Mouse (Mus musculus): ENCODE measurements around the gene Hsbp1. TPM values are rescaled to one million over a fixed set of nuclear protein-coding genes. Genes with fewer than 3 reads are reported as not detected.
A peak's percentile ranks its signal among the peaks of the same experiment; 100 is the strongest.
"Not testable (repeated sequence)": the region's sequence is repeated elsewhere in the genome, so short reads cannot be mapped to it uniquely, and the experiment has no call there.

The Hsbp1 gene
- polyA plus RNA-seq, 1 experiment from 2014 or later: 333 TPM

DNA sequence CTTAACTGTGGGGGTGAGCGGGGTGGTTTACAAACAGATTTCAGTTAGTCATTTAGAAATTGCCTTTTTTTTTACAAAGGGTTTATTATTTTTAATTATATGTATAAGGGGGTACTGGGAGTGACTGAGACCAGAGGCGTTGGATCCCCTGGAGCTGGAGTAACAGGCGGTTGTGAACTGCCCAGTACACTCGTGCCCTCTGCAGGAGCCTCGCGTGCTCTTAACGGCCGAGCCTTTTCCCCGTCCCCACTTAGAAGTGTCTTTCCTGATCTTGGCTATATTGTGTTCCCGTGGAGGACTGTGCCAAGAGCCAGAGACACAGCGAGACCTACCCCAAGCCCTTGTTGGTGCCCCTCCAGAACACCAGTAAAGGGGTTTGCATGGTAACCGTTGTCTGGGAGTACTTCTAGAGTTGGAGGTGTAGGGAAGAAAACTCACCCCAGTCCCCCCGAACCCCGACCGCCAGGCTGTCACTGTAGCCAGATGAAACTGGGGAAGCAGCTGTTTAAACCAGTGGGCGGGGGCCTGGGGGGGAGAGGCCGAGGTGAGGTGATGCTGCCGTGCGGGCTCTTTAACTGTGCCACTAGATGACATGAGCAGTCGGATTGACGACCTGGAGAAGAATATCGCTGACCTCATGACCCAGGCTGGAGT, 868 bp downstream of the Hsbp1 start:
- no peak overlapping the region for H3K27ac ChIP-seq (ENCODE audit: low read length)
- ATAC-seq (ENCODE audit: insufficient number of reproducible peaks, insufficient read depth, low FRiP score, low read depth): no peak

GRCm38 (mm10) chr8:119345683-119346075, 1.4 kb downstream of the Hsbp1 start:
- 86% methylated on average over 15 of the region's 15 CpGs for WGBS
- H3K4me3 ChIP-seq (ENCODE audit: low read depth, low read length): 0 out of 2 replicates have a peak overlapping the region, but pooled peaks have one; percentile 98

More for the DNA sequence above, 868 bp downstream of the Hsbp1 start:
- Histone ChIP-seq H3K4me3 (ENCODE audit: low read depth, low read length) (peak overlapping the region; percentile 98), H3K4me1 (ENCODE audit: control insufficient read depth, insufficient read depth, low read length) (peaks cover 6% of the 10 kb centered on the region), H3K4me2 (replicated peaks; ENCODE audit: low read depth, low read length) (peak overlapping the region; percentile 63), H3K36me3 (ENCODE audit: control insufficient read depth, insufficient read depth, low read length) (peaks cover 32% of the 10 kb centered on the region), H3K27me3 (ENCODE audit: control insufficient read depth, insufficient read depth, low read length) (no peaks in the 10 kb centered on the region), H3K9me3 (ENCODE audit: control insufficient read depth, low read depth, low read length) (no peaks in the 10 kb centered on the region; the same call in 1 of the 2 replicates), H3K9ac (replicated peaks; ENCODE audit: low read depth, low read length) (peak overlapping the region; percentile 95)
- WGBS: 56% methylated on average over 22 of the region's 22 CpGs

GRCm38 (mm10) chr8:119351647-119352046, 7.4 kb downstream of the Hsbp1 start:
- 90% methylated on average over 19 of the region's 19 CpGs for WGBS
- ATAC-seq (ENCODE audit: insufficient number of reproducible peaks, insufficient read depth, low FRiP score, low read depth): no peak
- Histone ChIP-seq H3K4me2 (replicated peaks; ENCODE audit: low read depth, low read length) (no peak overlapping the region), H3K36me3 (ENCODE audit: control insufficient read depth, insufficient read depth, low read length) (peaks cover 29% of the 10 kb centered on the region), H3K4me3 (ENCODE audit: low read depth, low read length) (no peak overlapping the region), H3K27ac (ENCODE audit: low read length) (no peak overlapping the region), H3K27me3 (ENCODE audit: control insufficient read depth, insufficient read depth, low read length) (no peaks in the 10 kb centered on the region), H3K9ac (replicated peaks; ENCODE audit: low read depth, low read length) (no peak overlapping the region), H3K9me3 (ENCODE audit: control insufficient read depth, low read depth, low read length) (no peaks in the 10 kb centered on the region), H3K4me1 (ENCODE audit: control insufficient read depth, insufficient read depth, low read length) (no peaks in the 10 kb centered on the region)

More at GRCm38 (mm10) chr8:119345683-119346075, 1.4 kb downstream of the Hsbp1 start:
- Histone ChIP-seq H3K27ac (ENCODE audit: low read length) (no peak overlapping the region), H3K27me3 (ENCODE audit: control insufficient read depth, insufficient read depth, low read length) (no peaks in the 10 kb centered on the region), H3K9ac (replicated peaks; ENCODE audit: low read depth, low read length) (no peak overlapping the region), H3K9me3 (ENCODE audit: control insufficient read depth, low read depth, low read length) (no peaks in the 10 kb centered on the region; the same call in 1 of the 2 replicates), H3K36me3 (ENCODE audit: control insufficient read depth, insufficient read depth, low read length) (peaks cover 32% of the 10 kb centered on the region), H3K4me1 (ENCODE audit: control insufficient read depth, insufficient read depth, low read length) (peaks cover 6% of the 10 kb centered on the region), H3K4me2 (replicated peaks; ENCODE audit: low read depth, low read length) (peak overlapping the region; percentile 63)
- no peak for ATAC-seq (ENCODE audit: insufficient number of reproducible peaks, insufficient read depth, low FRiP score, low read depth)

GRCm38 (mm10) chr8:119352977-119353658, 8.8 kb downstream of the Hsbp1 start:
- peaks cover 14% of the 10 kb centered on the region for H3K36me3 ChIP-seq (ENCODE audit: control insufficient read depth, insufficient read depth, low read length)
- no peaks in the 10 kb centered on the region for H3K4me1 ChIP-seq (ENCODE audit: control insufficient read depth, insufficient read depth, low read length)
- WGBS: 77% methylated on average over 10 of the region's 10 CpGs
- no peak overlapping the region for H3K9ac ChIP-seq (replicated peaks; ENCODE audit: low read depth, low read length)
- no peak for ATAC-seq (ENCODE audit: insufficient number of reproducible peaks, insufficient read depth, low FRiP score, low read depth)
- no peak overlapping the region for H3K4me2 ChIP-seq (replicated peaks; ENCODE audit: low read depth, low read length)
- H3K27ac ChIP-seq (ENCODE audit: low read length): no peak overlapping the region
- H3K27me3 ChIP-seq (ENCODE audit: control insufficient read depth, insufficient read depth, low read length): no peaks in the 10 kb centered on the region
- H3K9me3 ChIP-seq (ENCODE audit: control insufficient read depth, low read depth, low read length): no peaks in the 10 kb centered on the region
- no peak overlapping the region for H3K4me3 ChIP-seq (ENCODE audit: low read depth, low read length)

DNA sequence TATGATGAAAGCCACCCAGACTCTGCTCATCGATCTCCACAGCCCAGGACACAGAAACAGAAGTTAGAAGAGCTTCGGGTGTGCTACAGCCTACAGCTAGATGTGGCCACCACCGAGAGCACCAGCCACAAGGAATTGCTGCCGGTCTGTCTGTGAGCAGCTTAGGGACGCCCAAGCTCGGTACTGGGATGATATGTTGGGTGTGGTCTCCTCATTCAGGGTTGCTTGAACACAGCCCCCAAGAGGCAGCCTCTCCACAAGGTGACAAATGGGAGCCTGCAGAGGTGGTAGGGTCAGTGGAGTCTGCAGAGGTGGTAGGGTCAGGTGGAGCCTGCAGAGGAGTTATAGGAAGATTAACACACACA, 9.4 kb downstream of the Hsbp1 start:
- no peak for ATAC-seq (ENCODE audit: insufficient number of reproducible peaks, insufficient read depth, low FRiP score, low read depth)
- H3K9me3 ChIP-seq (ENCODE audit: control insufficient read depth, low read depth, low read length): no peaks in the 10 kb centered on the region
- peaks cover 9% of the 10 kb centered on the region for H3K36me3 ChIP-seq (ENCODE audit: control insufficient read depth, insufficient read depth, low read length)
- H3K4me2 ChIP-seq (replicated peaks; ENCODE audit: low read depth, low read length): no peak overlapping the region
- no peak overlapping the region for H3K27ac ChIP-seq (ENCODE audit: low read length)
- no peaks in the 10 kb centered on the region for H3K27me3 ChIP-seq (ENCODE audit: control insufficient read depth, insufficient read depth, low read length)
- no peak overlapping the region for H3K4me3 ChIP-seq (ENCODE audit: low read depth, low read length)
- WGBS: 73% methylated on average over 6 of the region's 6 CpGs
- H3K9ac ChIP-seq (replicated peaks; ENCODE audit: low read depth, low read length): no peak overlapping the region
- H3K4me1 ChIP-seq (ENCODE audit: control insufficient read depth, insufficient read depth, low read length): no peaks in the 10 kb centered on the region

- H3K4me1 ChIP-seq (ENCODE audit: control insufficient read depth, insufficient read depth, low read length); H3K27ac ChIP-seq (ENCODE audit: low read length); H3K4me2 ChIP-seq (replicated peaks; ENCODE audit: low read depth, low read length); ATAC-seq (ENCODE audit: insufficient number of reproducible peaks, insufficient read depth, low FRiP score, low read depth); H3K36me3 ChIP-seq (ENCODE audit: control insufficient read depth, insufficient read depth, low read length); H3K4me3 ChIP-seq (ENCODE audit: low read depth, low read length); H3K9ac ChIP-seq (replicated peaks; ENCODE audit: low read depth, low read length); H3K27me3 ChIP-seq (ENCODE audit: control insufficient read depth, insufficient read depth, low read length); H3K9me3 ChIP-seq (ENCODE audit: control insufficient read depth, low read depth, low read length): not testable (repeated sequence)
- 73% methylated on average over 5 of the region's 5 CpGs for WGBS
Observed at GRCm38 (mm10) chr8:119356631-119357030, 12.3 kb downstream of the Hsbp1 start.

GRCm38 (mm10) chr8:119358175-119358574, 13.9 kb downstream of the Hsbp1 start:
- Histone ChIP-seq H3K9me3 (ENCODE audit: control insufficient read depth, low read depth, low read length) (no peaks in the 10 kb centered on the region), H3K4me2 (replicated peaks; ENCODE audit: low read depth, low read length) (no peak overlapping the region), H3K9ac (replicated peaks; ENCODE audit: low read depth, low read length) (no peak overlapping the region), H3K4me3 (ENCODE audit: low read depth, low read length) (no peak overlapping the region), H3K36me3 (ENCODE audit: control insufficient read depth, insufficient read depth, low read length) (no peaks in the 10 kb centered on the region), H3K27ac (ENCODE audit: low read length) (no peak overlapping the region), H3K27me3 (ENCODE audit: control insufficient read depth, insufficient read depth, low read length) (no peaks in the 10 kb centered on the region), H3K4me1 (ENCODE audit: control insufficient read depth, insufficient read depth, low read length) (0 out of 2 replicates have a peak, but pooled peaks cover 3% of the 10 kb centered on the region)
- 72% methylated on average over 7 of the region's 7 CpGs for WGBS
- no peak for ATAC-seq (ENCODE audit: insufficient number of reproducible peaks, insufficient read depth, low FRiP score, low read depth)

- Histone ChIP-seq H3K27ac (ENCODE audit: low read length) (no peak overlapping the region), H3K4me2 (replicated peaks; ENCODE audit: low read depth, low read length) (no peak overlapping the region), H3K4me3 (ENCODE audit: low read depth, low read length) (no peak overlapping the region), H3K4me1 (ENCODE audit: control insufficient read depth, insufficient read depth, low read length) (0 out of 2 replicates have a peak, but pooled peaks cover 3% of the 10 kb centered on the region), H3K36me3 (ENCODE audit: control insufficient read depth, insufficient read depth, low read length) (no peaks in the 10 kb centered on the region), H3K9me3 (ENCODE audit: control insufficient read depth, low read depth, low read length) (no peaks in the 10 kb centered on the region), H3K9ac (replicated peaks; ENCODE audit: low read depth, low read length) (no peak overlapping the region), H3K27me3 (ENCODE audit: control insufficient read depth, insufficient read depth, low read length) (no peaks in the 10 kb centered on the region)
- ATAC-seq (ENCODE audit: insufficient number of reproducible peaks, insufficient read depth, low FRiP score, low read depth): no peak
- 33% methylated on average over 14 of the region's 14 CpGs for WGBS
Observed at GRCm38 (mm10) chr8:119358836-119359235, 14.5 kb downstream of the Hsbp1 start.
